Mouse (Mus musculus) cerebellum, adult 8-10 months (tissue): ENCODE results near the gene Mrps17.
"Not testable (repeated sequence)": the region's sequence is repeated elsewhere in the genome, so short reads cannot be mapped to it uniquely, and the experiment has no call there.

Experiments
- DNase-seq: peaks from one replicate; pipeline ENCODE4 v3.0.0; 2022

Gene Mrps17

GRCm38 (mm10) chr5:129715326-129715861 is at the start of gene Mrps17:
Mrps17 (plus strand) TSS chr5:129715497.
- peak; percentile 91 for DNase-seq

- no peak for DNase-seq
These were observed 48.9 kb upstream of the Mrps17 start for GRCm38 (mm10) chr5:129666271-129666909.

- no peak for DNase-seq
These were observed 47.4 kb upstream of the Mrps17 start for GRCm38 (mm10) chr5:129667851-129668250.

GRCm38 (mm10) chr5:129669453-129670035 is 45.8 kb upstream of the Mrps17 start:
- DNase-seq = no peak

- DNase-seq = peak; percentile 86
These were observed 45.2 kb upstream of the Mrps17 start, which contains the start of gene Zfp11 for GRCm38 (mm10) chr5:129670036-129670458. Zfp11 (minus strand) TSS chr5:129670099.

- not testable (repeated sequence) for DNase-seq
These were observed 30.2 kb upstream of the Mrps17 start for GRCm38 (mm10) chr5:129685141-129685540.

GRCm38 (mm10) chr5:129687621-129688020 is 27.7 kb upstream of the Mrps17 start:
- no peak for DNase-seq

- DNase-seq = no peak
These were observed 24.8 kb upstream of the Mrps17 start for GRCm38 (mm10) chr5:129690528-129690927.

- DNase-seq = no peak
These were observed 14.8 kb upstream of the Mrps17 start for GRCm38 (mm10) chr5:129700506-129700905.

GRCm38 (mm10) chr5:129701706-129702105 is 13.6 kb upstream of the Mrps17 start:
- no peak for DNase-seq

- DNase-seq = no peak
These were observed 11.9 kb upstream of the Mrps17 start for GRCm38 (mm10) chr5:129703368-129703767.

GRCm38 (mm10) chr5:129708412-129708811 is 6.9 kb upstream of the Mrps17 start, which contains the start of gene Sept14:
Sept14 (minus strand) TSS chr5:129708512.
- DNase-seq = no peak

GRCm38 (mm10) chr5:129717016-129717415 is 1.7 kb downstream of the Mrps17 start:
- no peak for DNase-seq

GRCm38 (mm10) chr5:129720176-129720575 is 4.9 kb downstream of the Mrps17 start:
- no peak for DNase-seq

GRCm38 (mm10) chr5:129724268-129724667 is 9.0 kb downstream of the Mrps17 start:
- no peak for DNase-seq

- DNase-seq = peak; percentile 94
These were observed 9.8 kb downstream of the Mrps17 start, which contains the start of gene Nipsnap2 for GRCm38 (mm10) chr5:129724834-129725773. Nipsnap2 (plus strand) TSS chr5:129725063.

- no peak for DNase-seq
These were observed 10.6 kb downstream of the Mrps17 start for GRCm38 (mm10) chr5:129725774-129726392.

- no peak for DNase-seq
These were observed 11.5 kb downstream of the Mrps17 start for GRCm38 (mm10) chr5:129726784-129727183.

- no peak for DNase-seq
These were observed 14.0 kb downstream of the Mrps17 start for GRCm38 (mm10) chr5:129729286-129729685.

- DNase-seq = peak; percentile 78
These were observed 15.0 kb downstream of the Mrps17 start for GRCm38 (mm10) chr5:129730344-129730743.

GRCm38 (mm10) chr5:129731021-129731420 is 15.7 kb downstream of the Mrps17 start:
- no peak for DNase-seq

- DNase-seq = no peak
These were observed 25.7 kb downstream of the Mrps17 start for GRCm38 (mm10) chr5:129740976-129741375.
